Mouse (Mus musculus) adrenal gland, adult (tissue): ENCODE data around the gene Psmd9.

Experiments
- DNase-seq, 2 experiments: peaks; one replicate each; pipeline ENCODE4 v3.0.0; 2022 to 2023; ENCODE audit warnings: low spot score in 1 of 2; ENCODE audit not compliant: inconsistent age in 2 of 2

Gene Psmd9

DNA sequence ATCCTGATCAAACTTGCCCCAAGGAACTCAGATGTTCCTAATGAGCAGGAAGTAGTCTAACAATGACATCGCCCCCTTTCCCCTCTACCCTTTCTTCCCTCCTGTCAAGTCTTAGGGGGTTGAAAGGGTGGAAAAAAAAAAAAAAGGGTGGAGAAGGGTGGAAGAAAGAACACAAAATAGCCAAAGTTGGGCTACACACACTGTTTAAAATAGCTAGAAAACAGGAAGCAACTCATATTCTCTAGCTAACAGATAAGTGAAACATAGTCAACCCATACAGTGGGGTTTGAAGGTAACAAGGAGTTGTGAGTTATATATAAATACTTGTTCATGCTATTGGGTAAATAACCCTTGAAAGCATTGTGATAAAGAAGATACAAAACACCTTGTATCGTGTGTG, 63.0 kb downstream of the Psmd9 start:
- DNase-seq = no peak

- DNase-seq = peak in 1 of 2 experiments; percentile 51
Observed at GRCm38 (mm10) chr5:123235731-123236130, 66.5 kb downstream of the Psmd9 start.

DNA sequence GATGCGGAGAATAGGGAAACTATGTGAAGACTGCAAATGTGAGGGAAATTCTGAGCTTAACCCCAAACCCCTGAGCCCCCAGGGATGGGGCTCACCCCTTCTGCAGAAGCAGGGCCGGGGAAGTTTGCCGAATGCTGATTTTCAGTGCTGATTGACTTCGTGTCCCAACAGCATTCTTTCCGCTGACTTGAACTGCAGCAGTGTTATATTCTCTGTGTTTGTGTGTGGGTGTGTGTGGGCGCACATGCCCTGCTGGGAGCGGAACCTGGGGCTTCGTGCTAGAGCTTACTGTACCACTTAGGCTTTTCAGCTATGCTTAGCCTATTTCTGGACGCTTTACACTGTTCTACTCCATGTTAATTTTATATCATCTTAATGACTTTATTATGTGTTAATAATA, 67.2 kb downstream of the Psmd9 start:
- no peak for DNase-seq

GRCm38 (mm10) chr5:123239501-123239900, 70.3 kb downstream of the Psmd9 start:
- peak in 1 of 2 experiments; percentile 36 for DNase-seq

GRCm38 (mm10) chr5:123245518-123245917, 76.3 kb downstream of the Psmd9 start:
- peak; percentile 23 to 65 for DNase-seq

GRCm38 (mm10) chr5:123251390-123251789, 82.2 kb downstream of the Psmd9 start:
- no peak for DNase-seq

- DNase-seq = peak; percentile 73 to 90
Observed at GRCm38 (mm10) chr5:123251834-123252233, 82.6 kb downstream of the Psmd9 start, which contains the start of gene Wdr66. Wdr66 (plus strand) TSS chr5:123252102.

GRCm38 (mm10) chr5:123256841-123257755, 87.9 kb downstream of the Psmd9 start:
- DNase-seq = no peak

GRCm38 (mm10) chr5:123258990-123259389, 89.8 kb downstream of the Psmd9 start:
- DNase-seq = peak; percentile 35 to 82

GRCm38 (mm10) chr5:123260698-123261097, 91.5 kb downstream of the Psmd9 start:
- no peak for DNase-seq

GRCm38 (mm10) chr5:123266909-123267308, 97.7 kb downstream of the Psmd9 start:
- DNase-seq = no peak

DNA sequence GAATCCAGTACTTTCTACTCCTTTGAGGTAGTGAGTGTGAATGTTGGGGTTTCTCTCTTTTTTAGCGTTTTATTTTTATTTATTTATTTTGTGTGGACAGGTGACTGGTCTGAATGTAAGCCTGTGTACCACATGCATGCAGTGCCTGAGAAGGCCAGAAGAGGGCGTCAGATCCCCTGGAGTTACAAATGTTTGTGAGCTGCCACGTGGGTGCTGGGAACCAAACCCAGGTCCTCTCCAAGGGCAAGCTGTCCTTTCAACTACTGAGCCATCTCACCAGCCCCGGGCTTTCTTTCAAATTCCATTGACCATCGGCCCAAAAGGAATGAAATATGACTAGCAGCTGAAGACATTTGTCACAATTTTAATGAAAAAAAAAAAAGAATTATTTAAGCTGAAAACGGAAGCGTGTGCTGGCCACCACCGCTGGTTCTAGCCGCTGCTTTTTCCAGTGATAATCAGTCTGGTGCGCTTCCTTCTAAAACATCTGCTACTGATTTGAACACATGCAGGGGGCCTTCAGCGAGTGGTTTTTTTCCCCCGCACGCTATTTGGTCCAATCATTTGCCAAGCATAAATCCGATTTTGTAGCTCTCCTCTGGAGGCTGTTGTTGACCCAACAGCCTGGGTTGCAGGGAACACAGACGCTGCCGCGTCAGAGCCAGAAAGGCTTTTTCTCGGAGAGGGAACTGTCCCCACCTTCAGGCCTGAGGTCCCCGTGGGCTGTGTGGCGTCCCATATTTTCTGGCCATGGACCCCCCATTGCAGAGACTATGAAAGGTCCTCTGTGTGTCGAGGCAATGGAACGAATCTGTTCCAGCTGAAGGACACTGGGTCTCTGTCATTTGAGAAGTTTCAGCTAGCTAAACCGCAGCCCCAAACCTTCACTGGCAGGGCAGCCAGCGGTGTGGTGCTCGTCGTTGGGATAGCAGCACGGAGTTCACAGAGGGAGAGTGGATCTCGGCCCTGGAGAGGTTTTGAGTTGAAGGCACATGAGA, 99.6 kb downstream of the Psmd9 start:
- no peak for DNase-seq

- no peak for DNase-seq
Observed at GRCm38 (mm10) chr5:123270917-123271316, 101.7 kb downstream of the Psmd9 start.

GRCm38 (mm10) chr5:123272927-123273326, 103.7 kb downstream of the Psmd9 start:
- DNase-seq = no peak

DNA sequence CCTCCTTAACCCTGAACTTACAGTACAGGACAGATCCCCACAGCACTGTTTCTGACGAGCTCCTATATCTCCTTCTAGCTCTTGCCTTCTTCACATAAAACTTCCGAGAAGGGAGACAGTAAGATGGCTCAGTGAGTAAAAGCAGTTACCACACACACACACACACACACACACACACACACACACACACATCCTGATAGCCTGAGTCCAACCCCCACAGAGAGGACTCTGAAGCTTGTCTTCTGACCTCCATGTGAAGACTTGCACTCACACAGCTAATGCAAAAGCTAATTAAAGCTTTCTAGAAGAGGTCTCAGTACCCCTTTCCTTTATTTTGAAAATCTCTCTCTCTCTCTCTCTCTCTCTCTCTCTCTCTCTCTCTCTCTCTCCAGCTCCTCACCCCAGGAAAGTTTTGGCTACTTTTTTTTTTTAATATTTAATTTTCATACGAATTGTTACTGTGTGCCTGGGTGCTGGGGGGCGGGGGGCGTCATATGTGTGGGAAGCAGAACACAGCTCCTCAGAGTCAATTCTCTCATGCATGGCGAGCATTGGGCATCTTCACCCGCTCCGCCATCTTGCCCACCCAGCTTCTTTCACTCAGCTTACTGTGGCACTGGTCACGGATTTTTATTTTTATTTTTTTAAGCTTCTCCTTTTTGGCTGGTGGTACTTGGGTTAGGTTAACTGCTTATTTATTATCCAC, 107.6 kb downstream of the Psmd9 start:
- no peak for DNase-seq

GRCm38 (mm10) chr5:123277342-123277701, 108.1 kb downstream of the Psmd9 start:
- peak in 1 of 2 experiments; percentile 39 for DNase-seq

DNA sequence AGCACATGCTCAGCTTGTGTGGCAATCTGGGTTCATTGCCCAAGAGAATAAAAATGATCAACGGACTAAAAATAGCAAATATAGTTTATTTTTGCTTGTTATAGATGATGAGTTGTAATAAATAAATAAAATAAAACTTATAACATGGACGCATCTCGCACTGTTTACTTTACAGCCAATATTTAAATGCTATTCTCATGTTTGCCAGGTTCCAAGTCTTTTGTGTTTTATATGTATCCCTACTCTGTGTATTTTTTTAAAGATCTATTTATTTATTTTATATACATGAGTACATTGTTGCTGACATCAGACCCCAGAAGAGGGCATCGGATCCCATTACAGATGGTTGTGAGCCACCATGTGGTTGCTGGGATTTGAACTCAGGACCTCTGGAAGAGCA, 108.5 kb downstream of the Psmd9 start:
- no peak for DNase-seq

- DNase-seq = no peak
Observed at GRCm38 (mm10) chr5:123279248-123279647, 110.0 kb downstream of the Psmd9 start.

- DNase-seq = no peak
Observed at GRCm38 (mm10) chr5:123281336-123282136, 112.3 kb downstream of the Psmd9 start.

DNA sequence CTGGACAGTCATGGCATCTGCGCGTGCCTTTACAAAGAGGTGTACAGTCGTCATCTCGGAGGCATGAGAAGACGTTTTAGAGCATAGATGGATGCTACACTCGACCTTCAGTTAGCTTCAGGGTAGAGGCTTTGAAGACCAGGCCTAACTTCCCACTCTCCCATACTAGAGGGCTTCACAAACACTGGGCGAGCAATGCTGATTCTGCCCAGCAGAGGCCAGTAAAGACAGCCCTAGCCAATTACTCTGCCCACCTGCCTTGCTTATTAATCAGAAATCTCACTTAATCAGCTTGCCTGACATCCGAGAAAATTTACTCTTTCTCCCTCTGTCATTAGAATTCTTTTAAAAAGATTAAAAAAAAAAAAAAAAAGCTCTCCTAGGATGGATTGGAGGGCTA, 116.0 kb downstream of the Psmd9 start:
- peak in 1 of 2 experiments; percentile 53 for DNase-seq
